Mouse (Mus musculus) neural tube, embryonic 14.5 days (tissue): ENCODE data around the gene Ror2. TPM values are rescaled to one million over a fixed set of nuclear protein-coding genes. Genes with fewer than 3 reads are reported as not detected.

Source experiments
- ATAC-seq: fragments of 200-750 bp; cut with Nextera tagmentation; 2 replicates; pipeline ENCODE4 v1.8.0; 2017; ENCODE audit warnings: low read depth, mild to moderate bottlenecking, moderate TSS enrichment, moderate library complexity
- H3K27ac ChIP-seq: fragments of 300-500 bp; sonication (generic); 2 replicates; pipeline ENCODE4 v1.5.1; 2014; ENCODE audit warnings: low read depth, mild to moderate bottlenecking, control low read depth, low read length, moderate library complexity, mixed read lengths
- H3K27me3 ChIP-seq: fragments of 300-500 bp; sonication (generic); 2 replicates; pipeline ENCODE4 v1.6.1; 2014; ENCODE audit warnings: low read length; ENCODE audit not compliant: control insufficient read depth, insufficient read depth
- H3K36me3 ChIP-seq: fragments of 300-500 bp; sonication (generic); 2 replicates; pipeline ENCODE4 v1.6.1; 2014; ENCODE audit warnings: low read length, mixed read lengths; ENCODE audit not compliant: control insufficient read depth, insufficient read depth
- H3K4me1 ChIP-seq: fragments of 300-500 bp; sonication (generic); 2 replicates; pipeline ENCODE4 v1.6.1; 2014; ENCODE audit warnings: low read length; ENCODE audit not compliant: control insufficient read depth, insufficient read depth
- H3K4me2 ChIP-seq: fragments of 300-500 bp; sonication (generic); 2 replicates; pipeline ENCODE4 v1.6.1; 2014; ENCODE audit warnings: mild to moderate bottlenecking, low read depth, low read length, control low read depth
- H3K4me3 ChIP-seq: fragments of 300-500 bp; sonication (generic); 2 replicates; pipeline ENCODE4 v1.5.1; 2014; ENCODE audit warnings: low read depth, low read length, control low read depth, mixed read lengths
- H3K9ac ChIP-seq: fragments of 300-500 bp; sonication (generic); replicated peaks from 2 replicates; pipeline ENCODE4 v1.6.1; 2014; ENCODE audit warnings: low read depth, mild to moderate bottlenecking, control low read depth, low read length, mixed read lengths
- H3K9me3 ChIP-seq: fragments of 300-500 bp; sonication (generic); 2 replicates; pipeline ENCODE4 v1.6.1; 2016; ENCODE audit warnings: low read length; ENCODE audit not compliant: control insufficient read depth
- WGBS: fragments of 180-500 bp; shearing (Covaris S2); extraction: QIAGEN DNeasy Blood & Tissue Kit; methylation state at CpG from one replicate; pipeline ENCODE4 v1.1.7; 2014; 5-methylcytosine and 5-hydroxymethylcytosine counted together
- polyA plus RNA-seq: library from polyadenylated mRNA; unstranded; fragments of >200 nt; fragmentation: Nextera tagmentation; extraction: Ambion mirVana; gene quantifications from 2 replicates; pipeline ENCODE4 v1.2.1, GENCODE M21; 2014

Gene Ror2
- polyA plus RNA-seq, 1 experiment from 2014 or later, result 1.1 TPM

- WGBS, result 7% methylated on average over 9 of the region's 9 CpGs
- peaks cover 8% of the 10 kb centered on the region for H3K4me1 ChIP-seq
These were observed 52.5 kb downstream of the Ror2 start for GRCm38 (mm10) chr13:53233381-53233780.

GRCm38 (mm10) chr13:53232419-53232818 is 53.5 kb downstream of the Ror2 start:
- Histone ChIP-seq H3K27ac (no peak overlapping the region), H3K9me3 (no peaks in the 10 kb centered on the region), H3K36me3 (no peaks in the 10 kb centered on the region), H3K9ac (no peak overlapping the region), H3K4me1 (peaks cover 8% of the 10 kb centered on the region), H3K4me2 (no peak overlapping the region), H3K27me3 (no peaks in the 10 kb centered on the region), H3K4me3 (no peak overlapping the region)
- WGBS, result 41% methylated on average over 7 of the region's 7 CpGs
- ATAC-seq, result no peak

More at GRCm38 (mm10) chr13:53233381-53233780, 52.5 kb downstream of the Ror2 start:
- H3K4me3 ChIP-seq, result no peak overlapping the region
- H3K9me3 ChIP-seq, result no peaks in the 10 kb centered on the region
- H3K4me2 ChIP-seq, result no peak overlapping the region
- H3K27ac ChIP-seq, result no peak overlapping the region
- H3K27me3 ChIP-seq, result no peaks in the 10 kb centered on the region
- H3K36me3 ChIP-seq, result no peaks in the 10 kb centered on the region
- no peak for ATAC-seq
- no peak overlapping the region for H3K9ac ChIP-seq

- no peak for ATAC-seq
- 58% methylated on average over 18 of the region's 18 CpGs for WGBS
These were observed 55.3 kb downstream of the Ror2 start for GRCm38 (mm10) chr13:53230446-53231161.

GRCm38 (mm10) chr13:53227019-53227418 is 58.9 kb downstream of the Ror2 start:
- WGBS, result 56% methylated on average over 5 of the region's 6 CpGs
- Histone ChIP-seq H3K9me3 (no peaks in the 10 kb centered on the region), H3K4me3 (no peak overlapping the region), H3K4me2 (no peak overlapping the region), H3K9ac (no peak overlapping the region), H3K4me1 (no peaks in the 10 kb centered on the region), H3K27ac (no peak overlapping the region), H3K27me3 (no peaks in the 10 kb centered on the region), H3K36me3 (no peaks in the 10 kb centered on the region)
- ATAC-seq, result no peak

More at GRCm38 (mm10) chr13:53230446-53231161, 55.3 kb downstream of the Ror2 start:
- H3K4me2 ChIP-seq, result no peak overlapping the region
- no peaks in the 10 kb centered on the region for H3K9me3 ChIP-seq
- no peak overlapping the region for H3K9ac ChIP-seq
- H3K27me3 ChIP-seq, result no peaks in the 10 kb centered on the region
- no peak overlapping the region for H3K4me3 ChIP-seq
- no peaks in the 10 kb centered on the region for H3K36me3 ChIP-seq
- H3K4me1 ChIP-seq, result peaks cover 5% of the 10 kb centered on the region; the same call in 1 of the 2 replicates
- H3K27ac ChIP-seq, result no peak overlapping the region

GRCm38 (mm10) chr13:53226461-53226860 is 59.5 kb downstream of the Ror2 start:
- no peak for ATAC-seq
- Histone ChIP-seq H3K9ac (no peak overlapping the region), H3K27me3 (no peaks in the 10 kb centered on the region), H3K27ac (no peak overlapping the region), H3K9me3 (no peaks in the 10 kb centered on the region), H3K4me1 (no peaks in the 10 kb centered on the region), H3K4me3 (no peak overlapping the region), H3K4me2 (no peak overlapping the region), H3K36me3 (no peaks in the 10 kb centered on the region)
- WGBS, result 91% methylated on average over 7 of the region's 7 CpGs

- 98% methylated on average over 3 of the region's 3 CpGs for WGBS
- no peak overlapping the region for H3K9ac ChIP-seq
- ATAC-seq, result no peak
These were observed 60.0 kb downstream of the Ror2 start for GRCm38 (mm10) chr13:53225925-53226324.

GRCm38 (mm10) chr13:53221176-53221575 is 64.7 kb downstream of the Ror2 start:
- WGBS, result 87% methylated on average over 6 of the region's 6 CpGs
- Histone ChIP-seq H3K27me3 (no peaks in the 10 kb centered on the region), H3K4me3 (no peak overlapping the region), H3K36me3 (no peaks in the 10 kb centered on the region), H3K4me2 (no peak overlapping the region), H3K9me3 (no peaks in the 10 kb centered on the region), H3K9ac (no peak overlapping the region), H3K4me1 (no peaks in the 10 kb centered on the region), H3K27ac (no peak overlapping the region)
- no peak for ATAC-seq

More at GRCm38 (mm10) chr13:53225925-53226324, 60.0 kb downstream of the Ror2 start:
- H3K36me3 ChIP-seq, result no peaks in the 10 kb centered on the region
- no peaks in the 10 kb centered on the region for H3K27me3 ChIP-seq
- H3K4me3 ChIP-seq, result no peak overlapping the region
- no peak overlapping the region for H3K27ac ChIP-seq
- H3K9me3 ChIP-seq, result no peaks in the 10 kb centered on the region
- no peaks in the 10 kb centered on the region for H3K4me1 ChIP-seq
- no peak overlapping the region for H3K4me2 ChIP-seq

- Histone ChIP-seq H3K9ac (no peak overlapping the region), H3K4me2 (no peak overlapping the region), H3K27ac (no peak overlapping the region), H3K36me3 (no peaks in the 10 kb centered on the region), H3K27me3 (no peaks in the 10 kb centered on the region), H3K9me3 (no peaks in the 10 kb centered on the region), H3K4me1 (no peaks in the 10 kb centered on the region), H3K4me3 (no peak overlapping the region)
- no peak for ATAC-seq
- WGBS, result 93% methylated on average over 10 of the region's 10 CpGs
These were observed 66.0 kb downstream of the Ror2 start for GRCm38 (mm10) chr13:53219889-53220288.

GRCm38 (mm10) chr13:53219391-53219790 is 66.5 kb downstream of the Ror2 start:
- no peaks in the 10 kb centered on the region for H3K9me3 ChIP-seq
- no peak overlapping the region for H3K4me2 ChIP-seq
- no peak overlapping the region for H3K9ac ChIP-seq
- no peaks in the 10 kb centered on the region for H3K36me3 ChIP-seq
- WGBS, result 75% methylated on average over 3 of the region's 3 CpGs
- no peaks in the 10 kb centered on the region for H3K27me3 ChIP-seq
- no peaks in the 10 kb centered on the region for H3K4me1 ChIP-seq
- no peak for ATAC-seq
- no peak overlapping the region for H3K4me3 ChIP-seq
- no peak overlapping the region for H3K27ac ChIP-seq
